Mouse (Mus musculus): ENCODE data around the gene Cenpx. TPM values are rescaled to one million over a fixed set of nuclear protein-coding genes. Genes with fewer than 3 reads are reported as not detected.
"Not testable (repeated sequence)": the region's sequence is repeated elsewhere in the genome, so short reads cannot be mapped to it uniquely, and the experiment has no call there.

Gene Cenpx
- polyA plus RNA-seq, 1 experiment from 2014 or later = 120 TPM

DNA sequence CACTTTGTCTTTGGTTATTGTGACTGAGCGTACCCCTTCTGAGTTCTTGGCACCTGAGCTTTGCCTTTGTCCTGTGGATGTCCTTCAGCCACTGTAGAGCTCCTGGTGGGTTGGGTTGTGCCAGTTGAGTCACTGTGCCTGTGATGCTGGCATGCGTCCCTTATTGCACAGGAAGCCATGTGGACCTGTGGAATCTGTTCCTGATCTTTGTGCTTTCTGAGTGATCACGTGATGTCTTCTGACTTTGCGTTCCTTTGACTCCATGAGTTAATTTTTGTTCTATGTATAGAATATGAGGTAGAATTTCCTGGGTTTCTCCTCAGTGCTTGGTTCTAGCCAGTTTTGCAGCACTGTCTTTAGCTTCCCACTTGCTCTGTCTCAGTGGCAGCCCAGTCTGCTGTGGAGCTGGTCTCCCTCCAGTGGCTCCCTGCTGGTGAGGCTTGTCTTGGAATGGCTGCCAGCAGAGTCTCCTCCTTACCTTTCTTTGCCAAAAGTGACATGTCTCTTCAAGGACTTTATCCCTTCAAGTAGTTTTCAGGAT is 21.0 kb downstream of the Cenpx start:
- ATAC-seq (ENCODE audit: extremely low read depth, insufficient number of reproducible peaks, low FRiP score, low TSS enrichment) = no peak
- Histone ChIP-seq H3K27ac (replicated peaks) (0 out of 2 replicates have a peak overlapping the region, but pooled peaks have one; percentile 10), H3K4me2 (no peak overlapping the region), H3K4me3 (no peak overlapping the region), H3K27me3 (replicated peaks) (no peaks in the 10 kb centered on the region), H3K9ac (no peak overlapping the region), H3K9me3 (no peaks in the 10 kb centered on the region), H3K4me1 (peaks cover 40% of the 10 kb centered on the region), H3K36me3 (peaks cover 73% of the 10 kb centered on the region)
- WGBS = 80% methylated on average over 4 of the region's 4 CpGs

DNA sequence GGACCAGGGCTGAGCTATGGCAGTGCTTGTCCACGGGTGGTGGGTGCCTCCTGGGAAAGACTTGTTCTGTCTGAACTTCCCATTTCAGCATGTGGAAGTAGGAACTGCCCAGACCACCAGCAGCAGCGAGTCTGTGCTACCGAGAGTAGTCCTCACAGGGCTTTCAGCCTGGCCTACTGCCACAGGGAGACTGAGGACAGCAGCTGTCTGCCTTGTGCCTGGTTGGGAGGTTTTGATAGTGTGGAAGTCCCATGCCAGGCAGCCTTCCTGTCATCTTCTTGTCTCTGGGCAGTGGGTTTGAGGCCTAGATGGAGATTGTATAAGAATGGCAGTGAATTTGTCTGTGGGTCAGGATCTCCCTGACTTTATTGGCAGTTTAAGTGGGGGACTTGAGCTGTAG is 24.2 kb downstream of the Cenpx start:
- no peak for ATAC-seq (ENCODE audit: extremely low read depth, insufficient number of reproducible peaks, low FRiP score, low TSS enrichment)
- Histone ChIP-seq H3K27me3 (replicated peaks) (no peaks in the 10 kb centered on the region), H3K4me2 (no peak overlapping the region), H3K9ac (no peak overlapping the region), H3K4me1 (peaks cover 19% of the 10 kb centered on the region), H3K27ac (replicated peaks) (no peak overlapping the region), H3K36me3 (peaks cover 79% of the 10 kb centered on the region), H3K9me3 (no peaks in the 10 kb centered on the region), H3K4me3 (no peak overlapping the region)
- 81% methylated on average over 3 of the region's 3 CpGs for WGBS

DNA sequence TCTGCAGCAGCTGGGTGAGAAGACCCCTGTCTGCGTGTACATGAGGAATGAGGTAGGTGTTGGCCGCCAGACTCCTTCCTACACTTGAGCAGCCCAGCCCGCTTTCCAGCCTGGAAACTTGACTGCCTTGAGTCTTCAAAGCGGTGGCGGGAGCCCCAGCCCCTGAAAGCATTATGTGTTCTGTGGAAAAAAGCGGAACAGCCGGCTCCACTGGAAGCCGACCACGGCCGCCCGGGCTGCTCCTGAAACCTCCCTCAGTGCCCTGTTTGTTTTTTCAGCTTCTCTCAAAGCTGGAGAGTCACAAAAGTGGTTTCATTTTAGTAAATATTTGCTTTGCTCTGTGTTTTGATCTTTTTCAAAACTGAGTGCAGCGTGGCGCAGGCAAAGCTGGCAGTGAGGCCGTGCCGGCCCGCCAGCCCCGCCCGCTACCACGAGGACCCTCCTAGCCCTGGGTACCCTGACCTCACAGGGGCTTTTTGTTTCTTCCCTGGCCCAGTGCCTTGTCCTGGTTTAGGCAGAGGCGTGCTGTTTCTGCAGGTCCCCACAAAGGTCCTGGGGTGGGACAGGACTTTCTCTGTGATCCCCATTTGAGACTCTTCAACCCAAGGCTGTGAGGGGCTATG is 26.8 kb downstream of the Cenpx start:
- peak overlapping the region; percentile 24; the same call in 1 of the 2 replicates for H3K9ac ChIP-seq
- no peak overlapping the region for H3K4me3 ChIP-seq
- no peak for ATAC-seq (ENCODE audit: extremely low read depth, insufficient number of reproducible peaks, low FRiP score, low TSS enrichment)
- H3K9me3 ChIP-seq = no peaks in the 10 kb centered on the region
- 86% methylated on average over 20 of the region's 20 CpGs for WGBS
- no peak overlapping the region for H3K4me2 ChIP-seq
- H3K36me3 ChIP-seq = peaks cover 74% of the 10 kb centered on the region
- peaks cover 9% of the 10 kb centered on the region for H3K4me1 ChIP-seq
- no peaks in the 10 kb centered on the region for H3K27me3 ChIP-seq (replicated peaks)
- H3K27ac ChIP-seq (replicated peaks) = peak overlapping the region; percentile 24; the same call in 1 of the 2 replicates

DNA sequence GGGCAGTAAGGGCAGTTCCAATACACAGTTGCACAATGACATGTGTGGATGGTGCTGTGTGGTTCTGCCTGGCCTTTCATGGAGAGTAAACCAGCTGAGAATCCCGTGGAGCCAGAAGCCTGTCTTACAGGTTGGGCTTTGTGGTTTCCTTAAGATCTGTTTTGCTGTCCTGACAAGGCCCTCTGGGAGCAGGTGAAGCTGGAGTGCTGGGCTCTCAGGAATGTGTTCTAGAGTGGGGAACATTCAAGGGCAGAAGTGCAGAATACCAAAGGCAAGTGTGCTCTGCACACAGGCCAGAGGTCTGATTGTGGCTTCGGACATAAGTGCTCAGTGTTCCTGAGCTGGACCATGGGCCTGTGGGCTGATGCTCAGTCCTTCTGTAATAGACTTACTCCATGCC is 28.9 kb downstream of the Cenpx start:
- no peaks in the 10 kb centered on the region for H3K27me3 ChIP-seq (replicated peaks)
- H3K4me2 ChIP-seq = no peak overlapping the region
- H3K27ac ChIP-seq (replicated peaks) = no peak overlapping the region
- no peak overlapping the region for H3K4me3 ChIP-seq
- H3K9me3 ChIP-seq = no peaks in the 10 kb centered on the region
- no peak for ATAC-seq (ENCODE audit: extremely low read depth, insufficient number of reproducible peaks, low FRiP score, low TSS enrichment)
- peaks cover 9% of the 10 kb centered on the region for H3K4me1 ChIP-seq
- 56% methylated on average over 2 of the region's 2 CpGs for WGBS
- H3K36me3 ChIP-seq = peaks cover 76% of the 10 kb centered on the region
- no peak overlapping the region for H3K9ac ChIP-seq

DNA sequence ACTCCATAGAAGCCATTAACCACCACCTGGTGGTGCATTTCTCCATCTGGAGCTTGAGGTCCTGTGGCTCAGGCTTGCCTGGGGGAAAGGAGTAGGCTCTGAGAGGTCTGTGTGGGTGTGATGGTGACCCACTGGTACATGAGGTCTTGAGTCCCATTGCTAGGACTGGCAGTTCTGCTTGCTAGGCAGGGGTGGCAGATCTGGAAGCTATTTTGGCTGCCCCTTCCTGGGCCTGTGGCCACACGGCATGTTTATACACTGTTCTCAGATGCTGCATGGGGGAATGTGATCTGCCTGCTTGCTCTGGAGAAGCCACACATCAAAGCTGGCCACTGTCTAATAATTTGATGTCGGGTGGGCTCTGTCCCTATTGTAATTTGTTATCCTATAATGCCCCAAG is 29.5 kb downstream of the Cenpx start:
- Histone ChIP-seq H3K4me3 (no peak overlapping the region), H3K9me3 (no peaks in the 10 kb centered on the region), H3K36me3 (peaks cover 76% of the 10 kb centered on the region), H3K27me3 (replicated peaks) (no peaks in the 10 kb centered on the region), H3K4me2 (no peak overlapping the region), H3K9ac (no peak overlapping the region), H3K4me1 (peaks cover 9% of the 10 kb centered on the region), H3K27ac (replicated peaks) (no peak overlapping the region)
- no peak for ATAC-seq (ENCODE audit: extremely low read depth, insufficient number of reproducible peaks, low FRiP score, low TSS enrichment)
- 71% methylated on average over 2 of the region's 2 CpGs for WGBS

DNA sequence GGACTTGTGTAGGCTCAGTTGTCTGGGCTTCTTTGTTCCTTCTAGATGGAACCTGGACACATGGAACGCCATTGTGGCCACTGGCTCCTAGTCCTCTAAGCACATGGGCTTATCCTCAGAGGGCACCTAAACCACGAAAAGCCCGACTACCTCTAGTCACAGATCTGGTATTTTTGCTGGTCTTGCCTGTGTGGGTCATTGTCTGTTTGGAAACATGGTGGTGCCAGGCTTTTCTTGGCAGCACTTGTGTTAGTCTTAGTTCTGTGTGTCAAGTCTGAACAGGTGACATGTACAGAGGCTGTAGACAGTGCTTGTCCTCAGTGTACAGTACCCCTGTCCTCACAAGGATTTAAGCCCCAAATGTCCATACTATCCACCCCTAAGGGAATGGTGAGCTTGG is 30.0 kb downstream of the Cenpx start:
- ATAC-seq (ENCODE audit: extremely low read depth, insufficient number of reproducible peaks, low FRiP score, low TSS enrichment) = no peak
- Histone ChIP-seq H3K4me1 (peaks cover 9% of the 10 kb centered on the region), H3K27me3 (replicated peaks) (no peaks in the 10 kb centered on the region), H3K9ac (no peak overlapping the region), H3K4me2 (no peak overlapping the region), H3K36me3 (peaks cover 76% of the 10 kb centered on the region), H3K4me3 (no peak overlapping the region), H3K9me3 (no peaks in the 10 kb centered on the region), H3K27ac (replicated peaks) (no peak overlapping the region)
- 75% methylated on average over 3 of the region's 3 CpGs for WGBS

DNA sequence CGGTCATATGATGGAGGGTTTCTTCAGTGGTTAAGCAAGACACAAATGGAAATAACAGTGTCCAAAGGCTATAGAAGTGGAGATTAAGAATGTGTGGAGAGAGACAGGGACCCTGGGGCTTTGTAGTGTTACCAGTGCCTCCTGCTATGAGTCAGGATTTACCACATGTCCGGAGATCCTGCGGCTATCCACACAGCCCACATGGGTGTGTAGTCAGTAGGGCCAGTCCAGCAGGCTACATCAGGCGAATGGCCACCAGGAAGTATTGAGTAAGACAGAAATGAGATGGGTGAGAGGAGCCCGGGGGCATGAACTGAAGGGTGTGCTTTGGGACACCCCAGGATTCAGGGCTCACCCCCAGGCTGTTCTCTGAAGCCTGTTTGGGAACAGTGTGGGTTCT is 30.9 kb downstream of the Cenpx start:
- no peak for ATAC-seq (ENCODE audit: extremely low read depth, insufficient number of reproducible peaks, low FRiP score, low TSS enrichment)
- no peak overlapping the region for H3K4me2 ChIP-seq
- no peak overlapping the region for H3K4me3 ChIP-seq
- peaks cover 76% of the 10 kb centered on the region for H3K36me3 ChIP-seq
- no peaks in the 10 kb centered on the region for H3K27me3 ChIP-seq (replicated peaks)
- H3K9me3 ChIP-seq = no peaks in the 10 kb centered on the region
- 86% methylated on average over 5 of the region's 5 CpGs for WGBS
- no peak overlapping the region for H3K27ac ChIP-seq (replicated peaks)
- no peak overlapping the region for H3K9ac ChIP-seq
- H3K4me1 ChIP-seq = peaks cover 9% of the 10 kb centered on the region

DNA sequence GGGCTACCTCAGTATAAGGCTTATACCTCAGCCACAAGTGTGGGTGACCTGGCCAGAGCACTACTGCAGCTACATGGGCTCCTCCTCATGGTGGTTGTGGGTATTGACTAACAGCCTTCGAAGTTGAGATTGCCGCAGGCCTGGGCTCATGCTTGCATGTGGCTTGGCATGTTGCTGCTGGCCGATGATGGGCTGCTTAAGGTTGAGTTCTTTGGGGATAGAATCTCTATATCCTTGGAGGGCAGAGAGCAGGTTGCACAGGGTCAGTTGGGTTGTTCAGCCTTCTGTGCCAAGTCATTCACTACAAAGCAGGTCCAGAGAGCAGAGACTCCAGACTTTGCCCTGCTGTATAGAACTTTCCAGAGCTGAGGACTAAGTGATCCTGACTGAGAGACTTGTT is 33.6 kb downstream of the Cenpx start:
- no peak for ATAC-seq (ENCODE audit: extremely low read depth, insufficient number of reproducible peaks, low FRiP score, low TSS enrichment)
- WGBS = 74% methylated on average over 3 of the region's 3 CpGs

DNA sequence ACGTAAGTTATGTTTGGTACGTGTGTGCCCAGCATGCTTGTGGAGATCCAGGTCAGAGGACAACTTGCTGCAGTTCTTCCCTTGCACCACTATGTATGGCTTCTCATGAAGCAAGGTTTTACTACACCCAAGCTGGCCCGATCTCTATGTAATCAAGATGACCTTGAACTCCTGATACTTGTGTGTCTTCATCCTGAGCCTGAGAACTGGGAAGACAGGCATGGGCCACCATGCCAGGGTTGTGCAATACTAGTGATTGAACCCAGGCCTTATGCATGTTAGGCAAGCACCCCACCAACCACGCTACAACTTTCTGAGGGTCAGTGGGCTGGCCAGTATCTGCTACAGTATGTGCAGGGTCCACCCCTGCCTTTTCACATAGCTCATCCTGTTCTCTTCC is 36.6 kb downstream of the Cenpx start:
- H3K9me3 ChIP-seq = no peaks in the 10 kb centered on the region
- H3K4me1 ChIP-seq = peaks cover 25% of the 10 kb centered on the region
- WGBS = 83% methylated on average over 4 of the region's 4 CpGs
- H3K27ac ChIP-seq (replicated peaks) = no peak overlapping the region
- no peak overlapping the region for H3K4me3 ChIP-seq
- no peak overlapping the region for H3K4me2 ChIP-seq
- H3K36me3 ChIP-seq = peaks cover 62% of the 10 kb centered on the region
- no peaks in the 10 kb centered on the region for H3K27me3 ChIP-seq (replicated peaks)
- no peak overlapping the region for H3K9ac ChIP-seq
- ATAC-seq (ENCODE audit: extremely low read depth, insufficient number of reproducible peaks, low FRiP score, low TSS enrichment) = no peak

More for the DNA sequence above, 33.6 kb downstream of the Cenpx start:
- no peak overlapping the region for H3K4me2 ChIP-seq
- no peaks in the 10 kb centered on the region for H3K27me3 ChIP-seq (replicated peaks)
- H3K9me3 ChIP-seq = no peaks in the 10 kb centered on the region
- no peak overlapping the region for H3K27ac ChIP-seq (replicated peaks)
- peaks cover 19% of the 10 kb centered on the region for H3K4me1 ChIP-seq
- no peak overlapping the region for H3K4me3 ChIP-seq
- H3K9ac ChIP-seq = no peak overlapping the region
- H3K36me3 ChIP-seq = peaks cover 72% of the 10 kb centered on the region

DNA sequence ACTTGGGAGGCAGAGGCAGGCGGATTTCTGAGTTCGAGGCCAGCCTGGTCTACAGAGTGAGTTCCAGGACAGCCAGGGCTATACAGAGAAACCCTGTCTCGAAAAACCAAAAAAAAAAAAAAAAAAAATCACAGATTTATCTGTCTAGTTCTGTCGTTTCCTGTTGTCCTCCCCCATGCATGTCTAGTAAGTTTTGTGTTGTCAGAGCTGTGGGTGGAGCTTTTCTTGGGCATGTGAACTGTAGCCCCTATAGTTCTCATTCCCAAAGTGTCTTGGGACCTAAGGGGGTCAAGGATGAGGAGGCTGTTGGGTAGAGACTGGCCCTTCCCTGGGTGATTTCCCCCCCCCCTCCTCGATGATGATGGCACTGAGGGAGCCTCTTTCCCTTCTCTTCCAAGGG is 37.7 kb downstream of the Cenpx start:
- not testable (repeated sequence) for H3K9ac ChIP-seq; ATAC-seq (ENCODE audit: extremely low read depth, insufficient number of reproducible peaks, low FRiP score, low TSS enrichment); H3K27ac ChIP-seq (replicated peaks); H3K4me3 ChIP-seq; H3K27me3 ChIP-seq (replicated peaks); H3K4me2 ChIP-seq; H3K9me3 ChIP-seq
- WGBS = 71% methylated on average over 5 of the region's 5 CpGs
- Histone ChIP-seq H3K4me1 (peaks cover 25% of the 10 kb centered on the region), H3K36me3 (peaks cover 54% of the 10 kb centered on the region)

DNA sequence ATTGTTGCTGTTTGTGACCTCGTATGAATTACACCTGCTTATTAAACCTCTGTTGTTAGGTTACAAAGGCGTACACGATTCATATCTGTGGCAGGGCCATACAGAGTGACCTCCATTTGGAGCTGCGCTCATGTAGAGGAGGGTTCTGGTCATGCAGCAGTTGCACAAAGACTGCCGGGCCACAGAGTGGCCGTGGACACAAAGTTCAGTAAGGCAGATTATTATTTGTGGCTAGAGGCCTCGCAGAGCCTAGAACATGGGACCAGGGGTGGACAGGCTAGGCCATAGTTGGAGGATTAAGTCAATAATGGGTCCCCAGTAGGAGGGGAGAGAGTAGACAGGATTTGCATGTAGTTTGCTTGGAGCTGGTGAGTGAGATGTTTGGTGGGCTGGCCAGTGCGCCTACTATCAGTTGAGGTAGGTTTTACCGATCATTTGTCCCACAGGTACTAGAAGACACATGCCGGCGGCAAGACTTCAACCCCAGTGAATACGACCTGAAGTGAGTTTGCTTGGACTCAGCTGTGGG is 39.9 kb downstream of the Cenpx start:
- H3K4me2 ChIP-seq = peak overlapping the region; percentile 96
- WGBS = 32% methylated on average over 12 of the region's 12 CpGs

More for the DNA sequence above, 39.9 kb downstream of the Cenpx start:
- peak overlapping the region; percentile 89 for H3K27ac ChIP-seq (replicated peaks)
- peaks cover 25% of the 10 kb centered on the region for H3K4me1 ChIP-seq
- no peaks in the 10 kb centered on the region for H3K9me3 ChIP-seq
- peak overlapping the region; percentile 89 for H3K9ac ChIP-seq
- ATAC-seq (ENCODE audit: extremely low read depth, insufficient number of reproducible peaks, low FRiP score, low TSS enrichment) = peak; percentile 5; the same call in 1 of the 2 replicates
- H3K36me3 ChIP-seq = peaks cover 32% of the 10 kb centered on the region
- no peaks in the 10 kb centered on the region for H3K27me3 ChIP-seq (replicated peaks)
- H3K4me3 ChIP-seq = peak overlapping the region; percentile 77

All from heart, embryonic 13.5 days (tissue).